Mouse (Mus musculus) layer of hippocampus, postnatal 14 days (tissue): ENCODE data around the gene C2cd2. TPM values are rescaled to one million over a fixed set of nuclear protein-coding genes. Genes with fewer than 3 reads are reported as not detected.
"Not testable (repeated sequence)": the region's sequence is repeated elsewhere in the genome, so short reads cannot be mapped to it uniquely, and the experiment has no call there.

Source experiments
- DNase-seq, 2 experiments: peaks; one replicate each; pipeline ENCODE4 v3.0.0; 2021 to 2022; ENCODE audit warnings: low spot score in 2 of 2, mixed read lengths in 1 of 2
- long read RNA-seq, 2 experiments: library from polyadenylated mRNA; stranded (forward); transcript quantifications; one replicate each; pipeline ENCODE4 v2.0.0; 2021
- total RNA-seq, 2 experiments: library from RNA; stranded (reverse); gene quantifications; 2 replicates each; pipeline ENCODE4 v1.2.3; 2021

The C2cd2 gene
- 10 to 100 TPM; 19.8 to 23.9 TPM for total RNA-seq
- long read RNA-seq, experiment 1, full-length matches to known transcripts = 5 of 10 reads
- long read RNA-seq, experiment 1, partial matches to known transcripts = 0 of 10 reads
- long read RNA-seq, experiment 1, other reads (novel, unspliced or antisense) = 5 of 10 reads
- long read RNA-seq, experiment 2, full-length matches to known transcripts = 2 of 12 reads
- long read RNA-seq, experiment 2, partial matches to known transcripts = 2 of 12 reads
- long read RNA-seq, experiment 2, other reads (novel, unspliced or antisense) = 8 of 12 reads

DNA sequence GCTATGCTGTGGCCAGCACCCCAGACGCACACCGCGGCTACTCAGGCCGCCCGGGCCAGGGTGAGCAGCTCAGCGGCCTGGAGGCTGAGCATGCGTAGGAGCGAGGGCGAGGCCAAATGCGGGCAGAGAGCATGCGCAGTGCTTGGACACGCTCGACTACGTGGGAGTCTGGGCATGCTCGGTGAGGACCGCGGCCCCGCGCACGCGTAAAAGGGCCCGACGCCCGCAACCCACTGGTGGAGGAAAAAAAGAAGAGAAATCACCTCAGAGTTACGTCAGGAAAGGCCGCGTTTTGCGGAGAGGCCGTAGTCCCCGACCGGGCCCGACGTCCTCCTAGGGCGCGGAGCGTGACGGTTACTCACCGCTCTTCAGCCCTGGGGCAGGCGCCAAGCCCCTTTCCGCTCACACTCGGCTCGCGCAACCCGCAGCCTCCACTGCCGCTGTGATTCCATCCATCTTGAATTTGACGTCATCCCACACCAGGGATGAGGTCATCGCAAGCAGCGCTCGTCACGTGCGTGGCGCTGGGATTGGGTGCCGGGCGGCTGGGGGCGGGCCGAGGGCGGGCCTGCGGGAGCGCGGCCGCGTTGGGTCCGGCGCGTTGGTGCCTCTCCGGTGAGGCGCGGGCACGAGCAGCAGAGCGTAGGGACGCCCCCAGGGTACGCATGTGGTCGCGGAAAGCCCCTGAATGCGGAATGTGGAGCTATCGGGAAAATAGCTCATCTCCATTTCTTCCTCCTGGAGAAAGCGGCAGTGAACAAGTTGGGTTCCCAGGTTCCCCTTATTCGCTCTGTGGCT, at the start of gene C2cd2, which contains the start of gene Zbtb21:
Gene C2cd2 (minus strand): TSS at position 448 of the 798 bp plus-strand sequence.
Gene Zbtb21 (minus strand): TSS at position 472 of the 798 bp plus-strand sequence.
- DNase-seq = peak; percentile 98

DNA sequence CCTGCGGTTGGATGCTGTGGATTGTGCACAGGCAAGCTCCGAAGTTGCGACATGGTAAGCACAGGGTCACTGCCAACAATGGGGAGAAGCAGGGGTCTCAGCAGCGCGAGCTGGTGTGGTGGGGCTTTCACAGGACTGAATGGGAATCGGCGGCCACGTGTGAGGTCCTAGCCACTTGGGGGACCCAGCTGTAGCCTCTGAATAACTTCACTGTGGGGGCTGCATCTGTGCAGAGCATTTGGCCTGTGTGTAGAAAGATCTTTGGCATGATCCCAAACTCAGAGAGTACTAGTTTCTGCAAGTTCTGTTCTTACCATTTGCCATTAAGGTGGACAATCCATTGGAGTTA, 35.0 kb upstream of the C2cd2 start:
- DNase-seq = not testable (repeated sequence)

DNA sequence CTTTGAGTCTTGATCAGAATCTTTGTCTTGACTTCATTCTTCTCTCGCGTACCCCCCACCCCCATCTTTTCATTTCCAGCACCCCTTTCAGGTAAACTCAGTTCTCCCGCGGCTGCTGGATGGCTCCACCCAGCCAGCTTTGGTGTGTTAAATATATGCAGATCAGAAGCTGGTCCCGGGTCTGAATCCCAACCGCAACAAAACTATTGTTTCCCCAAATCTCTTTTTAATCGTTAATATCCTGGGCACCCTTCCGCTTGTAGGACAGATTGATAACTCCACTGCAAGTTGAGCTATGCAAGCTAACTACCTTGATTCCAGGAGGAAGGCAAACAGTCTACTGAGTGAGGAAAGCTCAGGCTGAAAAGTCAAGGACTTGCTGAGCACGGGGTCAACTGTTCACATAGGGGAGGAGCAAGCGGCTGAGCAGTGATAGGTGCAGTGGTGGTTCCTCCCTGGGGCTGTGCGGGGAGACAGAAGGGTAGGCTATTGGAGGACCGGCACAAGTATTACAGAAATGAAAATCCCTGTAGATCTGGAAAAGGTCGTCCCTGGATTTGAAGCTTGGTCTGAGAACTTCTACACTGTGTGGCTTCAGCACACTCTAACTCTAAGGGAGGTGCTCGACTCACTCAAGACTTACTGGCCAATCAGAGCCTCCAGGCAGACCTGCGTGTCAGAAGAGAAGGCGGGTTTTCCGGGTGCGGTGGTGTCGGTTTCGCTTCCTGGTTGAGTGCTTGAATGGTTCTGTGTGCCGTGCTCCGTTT, 34.4 kb upstream of the C2cd2 start, which contains the start of gene B230307C23Rik:
Gene B230307C23Rik (plus strand): TSS at position 700 of the 767 bp plus-strand sequence.
- peak; percentile 82 to 90 for DNase-seq

DNA sequence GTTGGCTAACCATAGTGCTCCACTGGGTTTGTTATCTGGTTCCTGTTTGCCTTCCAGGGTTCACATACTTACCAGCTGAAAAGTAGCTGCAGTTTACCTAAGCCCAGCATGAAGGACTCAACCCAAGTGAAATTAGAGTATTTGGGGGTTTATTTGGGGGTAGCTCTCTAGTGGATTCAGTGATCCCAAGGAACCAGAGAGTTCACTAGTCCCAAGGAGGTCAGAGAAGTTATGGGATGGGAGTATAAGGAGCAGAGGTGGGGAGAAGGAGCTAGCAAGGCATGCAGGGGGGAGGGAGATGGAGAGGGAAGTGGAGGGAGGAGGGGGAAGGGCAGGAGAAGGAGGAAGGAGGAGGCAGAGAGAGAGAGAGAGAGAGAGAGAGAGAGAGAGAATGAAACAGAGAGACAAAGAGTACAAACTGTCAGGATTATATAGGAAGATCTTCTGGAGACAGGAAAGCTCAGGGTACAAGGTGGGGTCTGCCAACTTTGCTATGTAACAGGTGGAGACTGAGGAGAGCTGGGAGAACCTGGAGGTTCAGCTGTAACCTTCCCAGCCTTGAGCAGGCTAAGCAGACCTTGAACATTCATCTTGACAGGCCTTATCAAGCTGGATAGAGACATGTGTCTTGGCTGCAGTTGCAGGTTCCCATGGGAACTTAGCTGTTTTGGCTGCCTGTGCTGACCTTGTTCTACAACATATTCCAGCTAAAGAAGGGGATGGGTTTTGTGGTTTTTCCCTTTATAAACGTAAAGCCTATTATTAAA, 33.6 kb upstream of the C2cd2 start:
- DNase-seq = peak in 1 of 2 experiments; percentile 31

DNA sequence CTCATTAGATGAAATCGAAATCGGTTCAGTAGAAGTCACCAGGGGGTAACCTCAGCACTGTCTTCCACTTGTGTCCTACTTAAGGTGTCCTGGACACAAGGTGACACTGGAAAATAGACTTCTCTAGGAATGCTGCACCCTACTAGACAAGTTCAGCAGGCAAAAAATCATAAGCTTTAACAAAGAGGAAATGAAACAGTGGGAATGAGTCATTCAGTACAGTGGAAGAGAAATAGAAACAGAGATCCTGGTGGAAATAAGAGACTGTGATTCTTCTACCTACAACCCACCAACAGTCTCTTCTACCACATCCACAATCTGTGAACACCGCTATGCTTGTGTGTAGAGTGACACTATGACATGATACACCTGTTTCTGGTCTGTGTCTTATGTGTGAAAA, 30.1 kb upstream of the C2cd2 start:
- DNase-seq = not testable (repeated sequence)

DNA sequence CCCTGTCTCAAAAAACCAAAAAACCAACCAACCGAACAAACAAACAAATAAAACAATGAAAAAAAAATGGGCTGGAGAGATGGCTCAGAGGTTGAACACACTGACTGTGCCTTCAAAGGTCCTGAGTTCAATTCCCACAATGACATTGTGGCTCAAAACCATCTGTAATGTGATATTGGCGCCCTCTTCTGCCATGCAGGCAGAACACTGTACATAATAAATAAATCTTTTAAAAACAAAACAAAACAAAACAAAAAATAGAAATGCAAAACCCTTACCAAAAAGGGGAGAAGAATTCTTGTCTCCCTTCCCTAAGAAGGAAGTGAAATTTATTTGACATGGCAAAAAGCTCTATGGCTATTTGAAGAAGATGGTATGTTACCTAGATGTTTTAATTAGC, 29.1 kb upstream of the C2cd2 start:
- no peak for DNase-seq

DNA sequence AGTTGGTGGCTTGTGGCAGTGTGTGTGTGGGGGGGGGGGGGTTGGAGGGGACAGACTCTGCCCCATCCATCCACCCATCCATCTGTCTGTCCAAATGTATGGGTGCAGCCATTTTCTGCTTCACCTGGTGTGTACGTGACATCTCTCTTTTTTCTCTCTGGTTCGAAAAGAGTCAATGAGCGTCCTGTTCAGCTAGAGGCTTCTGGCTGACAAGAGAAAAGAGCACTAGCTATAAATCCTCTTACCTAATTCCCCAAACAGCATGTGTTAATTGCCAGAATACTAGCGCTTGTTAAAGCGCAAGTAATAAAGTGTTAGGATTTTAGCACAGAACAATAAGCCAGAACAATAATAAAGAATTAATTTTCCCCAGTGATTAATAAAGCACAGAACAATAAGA, 22.2 kb upstream of the C2cd2 start:
- no peak for DNase-seq

DNA sequence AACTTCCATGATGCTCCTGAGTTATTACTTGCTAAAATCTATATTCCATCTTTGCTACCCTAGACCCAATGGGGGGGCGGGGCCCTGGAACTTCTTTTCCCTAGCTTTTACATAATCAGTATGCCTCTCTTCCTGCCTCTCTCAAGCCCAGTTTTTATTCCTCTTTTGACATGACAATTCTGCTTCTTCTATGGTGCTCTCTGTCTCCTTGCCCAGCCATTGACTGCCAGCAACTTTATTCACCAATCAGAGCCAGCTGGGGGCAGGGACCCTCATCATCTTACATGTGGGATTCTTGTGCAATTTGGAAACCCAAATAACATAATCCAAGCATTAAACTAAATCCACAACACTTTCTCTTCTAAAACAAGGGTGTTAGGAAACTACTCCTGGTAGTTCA, 19.0 kb upstream of the C2cd2 start:
- no peak for DNase-seq

DNA sequence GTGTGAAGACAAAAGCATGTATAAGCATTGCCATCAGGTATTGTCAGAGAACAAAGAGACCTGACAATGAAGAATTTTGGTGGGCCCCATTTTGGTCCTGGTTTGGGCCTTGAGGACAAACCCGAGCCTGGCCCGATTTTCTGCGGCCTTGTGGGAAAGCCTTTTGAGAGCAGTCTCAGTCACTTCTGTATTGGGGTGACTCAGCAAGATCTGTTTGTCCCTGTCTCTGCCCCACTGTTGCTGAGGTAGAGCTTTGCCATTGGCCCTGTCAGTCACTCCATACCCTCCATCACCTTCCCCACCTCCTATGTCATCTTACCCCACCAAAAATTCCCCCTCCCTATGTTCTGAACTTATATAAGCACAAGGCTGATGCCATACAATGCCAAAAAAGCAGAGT, 15.3 kb upstream of the C2cd2 start:
- DNase-seq = no peak

DNA sequence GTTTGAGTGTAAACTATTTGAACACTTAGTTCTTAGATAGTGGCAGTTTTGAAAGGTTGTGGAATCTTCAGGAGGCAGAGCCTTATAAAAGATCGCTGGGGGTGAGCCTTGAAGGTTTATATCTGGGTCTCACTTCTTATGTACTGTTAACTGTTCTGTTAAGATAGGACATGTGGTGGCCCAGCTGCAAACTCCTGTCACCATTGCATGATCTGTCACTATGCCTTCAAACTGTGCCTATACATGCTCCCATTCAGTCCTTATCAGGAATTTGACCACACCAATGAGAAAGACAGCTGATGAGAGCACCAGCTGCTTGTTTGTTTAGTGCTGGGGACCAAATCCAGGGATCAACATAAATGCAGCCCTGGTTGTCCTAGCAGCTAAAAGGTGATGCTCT, 14.9 kb upstream of the C2cd2 start:
- DNase-seq = no peak

DNA sequence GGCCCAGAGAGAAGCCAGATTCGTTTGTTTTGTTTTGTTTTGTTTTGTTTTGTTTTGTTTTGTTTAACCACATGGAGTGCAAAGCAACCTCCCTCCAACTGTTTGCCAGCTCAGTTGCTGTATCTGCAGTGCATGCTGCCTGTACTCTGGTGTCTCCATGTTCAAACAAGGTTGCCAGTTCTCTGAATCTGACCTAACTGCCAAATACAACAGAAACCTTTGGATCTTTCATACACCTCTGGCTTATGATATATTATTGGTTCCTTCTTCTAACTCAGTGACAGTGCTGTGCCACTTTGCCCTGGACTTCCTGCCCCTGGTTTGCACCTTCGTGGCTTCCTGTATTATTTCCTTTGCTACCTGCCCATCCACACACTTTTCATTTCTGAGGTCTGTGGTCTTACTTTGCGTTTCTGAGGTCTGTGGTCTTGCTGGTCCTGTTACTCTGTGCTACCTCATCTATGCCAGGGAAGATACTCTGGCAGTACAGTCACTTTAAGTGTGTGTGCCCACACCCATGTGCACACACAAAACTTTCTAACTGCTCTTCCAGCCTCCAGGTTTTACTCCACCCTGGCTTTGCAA, 1.6 kb upstream of the C2cd2 start:
- DNase-seq = no peak

DNA sequence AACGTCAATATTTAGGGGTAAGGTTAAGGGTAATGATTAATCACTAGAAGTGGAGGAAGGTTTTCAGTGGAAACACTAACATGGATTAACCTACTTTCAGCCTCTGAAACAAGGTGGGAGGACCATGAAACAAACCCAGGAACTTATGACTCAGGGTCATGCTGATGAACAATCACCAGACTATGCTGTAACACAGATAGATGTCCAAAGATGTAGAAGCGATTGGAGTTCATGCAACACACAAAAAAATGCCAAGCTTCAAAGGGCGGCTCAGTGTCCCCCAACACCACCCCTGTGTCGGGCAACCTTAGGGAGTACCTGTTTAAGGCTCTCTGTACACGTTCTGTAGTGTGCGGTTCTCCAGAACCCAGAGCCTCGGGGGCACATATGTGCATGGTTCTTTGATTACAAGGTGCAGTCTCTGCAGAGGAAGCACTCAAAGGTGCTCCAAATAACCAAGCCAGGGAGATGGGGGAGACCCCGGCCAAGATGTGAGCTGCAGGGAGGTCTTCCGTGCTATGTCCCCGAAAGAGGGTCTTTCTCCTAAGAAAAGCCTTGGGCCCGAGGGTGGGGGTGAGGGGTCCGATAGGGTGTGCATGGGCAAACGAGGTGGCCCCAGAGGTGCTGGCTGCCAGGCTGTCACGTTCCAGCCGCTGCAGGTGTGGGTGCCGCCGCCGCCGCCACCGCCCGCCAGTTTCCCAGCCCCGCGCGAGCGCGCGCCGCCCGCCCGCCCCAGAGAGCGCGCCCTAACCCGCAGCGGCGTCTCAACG, 832 bp downstream of the C2cd2 start:
- DNase-seq = no peak

DNA sequence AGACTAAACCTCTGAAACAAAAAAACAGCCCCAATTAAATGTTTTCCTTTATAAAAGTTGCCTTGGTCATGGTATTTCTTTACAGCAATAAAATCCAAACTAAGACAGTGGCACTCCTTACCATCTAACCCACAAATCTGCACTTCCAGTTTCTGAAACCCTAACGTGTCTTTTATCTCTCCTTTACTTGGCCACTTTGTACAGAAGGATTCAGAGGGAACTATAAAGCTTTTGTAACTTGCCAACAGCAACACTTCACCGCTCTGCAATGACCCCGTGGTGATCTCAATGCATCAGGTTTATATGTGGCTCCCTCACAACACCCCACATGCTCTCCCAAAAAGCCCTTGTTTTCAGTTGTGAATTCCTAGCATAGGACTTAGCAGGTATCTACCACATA, 2.0 kb downstream of the C2cd2 start:
- no peak for DNase-seq

DNA sequence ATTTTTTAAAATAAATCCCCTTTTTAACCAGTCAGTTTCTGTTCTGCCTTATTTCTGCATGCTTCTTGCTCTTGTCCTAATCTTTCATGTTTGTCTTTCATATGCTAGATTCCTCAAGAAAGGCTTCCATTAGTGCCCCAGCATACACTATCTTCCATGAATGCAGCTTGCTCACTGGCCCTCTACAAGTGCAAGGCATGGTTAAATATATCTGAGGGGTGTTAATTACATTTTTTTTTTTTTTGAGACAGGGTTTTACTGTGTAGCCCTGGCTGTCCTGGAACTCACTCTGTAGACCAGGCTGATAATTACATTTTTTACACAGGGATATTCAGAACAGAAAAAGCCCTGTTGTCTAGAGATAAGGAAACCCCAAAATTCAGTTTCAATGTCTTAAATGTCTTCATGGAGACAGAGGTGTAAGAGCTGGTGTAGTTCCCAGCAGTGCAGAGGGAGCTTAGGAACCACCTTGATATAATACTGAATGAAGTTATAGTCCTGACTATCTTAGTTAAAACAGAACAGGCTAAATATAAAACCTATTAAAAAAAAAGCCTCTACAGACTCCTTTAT, 3.9 kb downstream of the C2cd2 start:
- no peak for DNase-seq

DNA sequence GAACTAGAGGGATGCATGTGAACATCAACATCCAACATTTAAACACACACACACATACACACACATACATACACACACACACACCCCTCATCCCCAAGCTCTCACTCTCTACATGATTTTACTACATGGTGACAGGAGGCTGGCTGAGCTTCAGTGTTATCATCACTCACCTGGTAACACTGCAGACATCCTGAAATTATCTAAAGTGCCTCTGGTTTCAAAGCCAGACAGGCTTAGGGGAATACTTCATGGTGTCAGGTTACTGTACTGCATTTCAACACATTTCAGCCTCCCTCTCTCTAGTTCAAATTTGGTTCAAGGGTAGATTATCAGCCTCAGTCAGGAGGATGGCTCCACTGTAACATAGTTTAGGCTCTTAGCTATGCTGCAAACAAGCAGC, 4.8 kb downstream of the C2cd2 start:
- DNase-seq = no peak

DNA sequence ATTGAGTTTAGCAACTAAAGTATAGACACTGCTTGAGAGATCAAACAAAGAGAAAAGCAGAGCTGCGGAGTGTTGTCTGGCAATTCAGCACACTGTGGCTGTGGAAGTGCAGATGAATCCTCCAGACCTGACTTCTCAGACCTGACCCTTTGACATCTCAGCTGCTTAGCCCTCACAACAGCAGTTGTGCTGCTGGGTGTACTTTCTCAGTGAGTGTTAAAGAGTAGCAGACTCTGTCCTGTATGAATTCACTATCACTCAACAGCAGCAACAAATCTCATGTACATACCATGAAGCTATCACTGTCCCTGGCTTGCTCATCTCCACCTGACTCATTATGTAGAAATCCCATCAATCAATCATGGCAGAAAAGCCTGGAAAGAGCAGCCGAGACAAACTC, 6.4 kb downstream of the C2cd2 start:
- no peak for DNase-seq

DNA sequence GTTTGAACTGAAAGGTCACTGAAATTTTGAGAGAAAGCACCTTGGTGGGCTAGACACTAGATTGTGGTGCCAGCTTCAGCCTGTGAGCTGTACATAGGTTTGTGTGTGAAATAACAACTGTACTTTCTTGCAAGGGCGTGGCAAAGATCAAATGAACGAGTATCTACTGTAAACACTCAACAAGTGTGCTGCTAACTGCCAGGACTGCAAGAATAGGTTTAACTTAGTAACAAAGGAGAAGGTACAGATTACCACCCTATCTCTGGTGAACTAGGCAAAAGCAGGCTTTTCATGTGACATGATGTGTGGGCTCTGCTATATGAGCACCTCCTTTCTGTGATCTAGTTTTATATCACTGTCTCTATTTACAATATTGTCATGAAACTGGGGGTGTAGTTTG, 9.1 kb downstream of the C2cd2 start:
- DNase-seq = no peak

DNA sequence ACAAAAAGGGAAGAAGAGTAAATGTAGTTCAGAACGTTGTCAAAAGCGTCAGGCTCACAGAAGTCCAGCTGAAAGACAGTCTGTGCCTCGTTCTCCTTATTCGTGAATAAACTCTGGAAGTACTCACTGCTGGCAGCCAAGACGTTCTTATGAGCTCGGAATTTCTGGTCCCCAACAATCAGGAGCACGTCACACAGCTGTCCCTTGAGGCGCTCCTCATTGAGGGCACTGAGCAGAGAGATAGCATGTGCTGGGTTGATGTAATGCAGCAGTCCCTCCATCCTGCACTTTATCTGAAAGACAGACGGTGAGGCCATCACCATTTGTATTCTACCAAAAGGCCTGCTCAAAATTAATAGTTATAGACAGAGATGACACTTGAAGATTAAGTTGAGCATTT, 9.6 kb downstream of the C2cd2 start:
- no peak for DNase-seq

DNA sequence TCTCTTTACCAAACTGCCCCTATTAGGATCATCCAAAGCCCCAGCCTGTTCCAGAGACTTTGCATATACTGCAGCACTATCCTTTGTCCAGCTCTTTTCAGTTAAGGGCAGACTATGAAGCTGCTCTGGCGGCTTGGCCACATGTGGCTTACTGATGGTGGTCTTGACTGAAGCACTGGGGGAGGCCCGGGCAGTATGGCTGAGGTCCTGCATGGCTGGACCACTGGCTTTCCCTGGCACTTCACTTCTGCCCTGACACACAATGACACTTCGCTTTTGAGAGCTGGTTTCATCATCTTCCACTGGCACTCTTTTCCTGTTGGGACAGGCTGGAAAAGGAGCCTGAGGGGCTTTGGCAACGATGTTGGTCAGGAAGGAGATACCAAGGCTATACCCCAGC, 10.0 kb downstream of the C2cd2 start:
- DNase-seq = no peak

DNA sequence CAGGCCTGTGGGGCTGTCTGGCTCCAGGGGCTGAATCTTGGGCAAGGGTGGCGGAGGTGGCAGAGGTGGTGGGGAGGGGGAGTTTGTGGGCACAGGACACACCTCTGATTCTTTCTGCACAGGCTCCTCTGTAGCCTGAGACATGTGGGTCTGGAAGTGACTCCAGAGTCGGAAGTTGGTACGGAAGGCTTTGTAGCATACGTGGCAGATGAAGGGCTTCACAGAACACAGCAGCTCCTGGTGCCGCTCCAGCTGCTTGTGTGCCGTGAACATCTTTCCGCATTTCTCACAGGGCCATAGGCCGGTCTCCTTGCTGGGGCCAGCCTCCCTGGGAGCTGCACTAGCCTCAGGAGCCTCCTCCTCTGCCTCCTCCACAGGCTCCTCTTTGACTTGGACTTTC, 12.3 kb downstream of the C2cd2 start:
- DNase-seq = no peak
